Mouse (Mus musculus) lung, postnatal 0 days (tissue): Measurements from ENCODE around the gene Ndst2.

Experiments used
- CTCF ChIP-seq: IDR thresholded peaks from 2 replicates; pipeline ENCODE4 v1.5.1; 2016; ENCODE audit warnings: antibody characterized with exemption, mild to moderate bottlenecking
- EP300 ChIP-seq: IDR thresholded peaks from 2 replicates; pipeline ENCODE4 v1.6.1; 2016; ENCODE audit warnings: antibody characterized with exemption, mild to moderate bottlenecking, control low read depth

GRCm38 (mm10) chr14:20693589-20694101 lies 40.7 kb downstream of the Ndst2 start:
- no peak for TF ChIP-seq EP300
- TF ChIP-seq CTCF: no peak
